Mouse (Mus musculus) adrenal gland, postnatal 10 days (tissue): ENCODE measurements around the gene Fam47c. TPM values are rescaled to one million over a fixed set of nuclear protein-coding genes. Genes with fewer than 3 reads are reported as not detected.

ENCODE experiments used
- DNase-seq: peaks from one replicate; pipeline ENCODE4 v3.0.0; 2021; ENCODE audit warnings: mixed read lengths
- long read RNA-seq, 2 experiments: library from polyadenylated mRNA; stranded (forward); transcript quantifications; one replicate each; pipeline ENCODE4 v2.0.0; 2021
- total RNA-seq, 2 experiments: library from RNA; stranded (reverse); gene quantifications; 2 replicates each; pipeline ENCODE4 v1.2.3; 2021

The Fam47c gene
- total RNA-seq = not detected
- long read RNA-seq, experiment 1 = 0 reads
- long read RNA-seq, experiment 2 = 0 reads

DNA sequence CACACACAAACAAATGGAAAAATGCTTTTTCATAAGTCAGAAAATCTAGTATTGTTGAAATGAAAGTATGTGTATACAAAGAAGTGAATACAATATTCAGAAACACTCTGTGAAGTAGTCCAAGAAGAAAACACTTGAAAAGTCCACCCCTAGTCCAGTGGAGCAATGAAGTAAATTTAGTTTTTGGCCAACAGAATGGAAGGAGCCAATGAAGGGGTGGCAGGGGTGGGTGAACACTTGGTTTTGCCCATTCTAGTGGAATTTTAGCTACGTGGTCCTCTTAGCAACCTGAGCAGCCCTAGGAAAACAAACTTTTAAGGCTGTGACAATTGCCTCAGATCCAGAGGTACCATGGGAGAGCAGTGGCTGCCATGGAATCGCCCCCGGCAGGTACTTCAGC, at the start of gene Fam47c:
Fam47c (plus strand) TSS at position 301 of the 400 bp plus-strand sequence.
- DNase-seq = no peak

DNA sequence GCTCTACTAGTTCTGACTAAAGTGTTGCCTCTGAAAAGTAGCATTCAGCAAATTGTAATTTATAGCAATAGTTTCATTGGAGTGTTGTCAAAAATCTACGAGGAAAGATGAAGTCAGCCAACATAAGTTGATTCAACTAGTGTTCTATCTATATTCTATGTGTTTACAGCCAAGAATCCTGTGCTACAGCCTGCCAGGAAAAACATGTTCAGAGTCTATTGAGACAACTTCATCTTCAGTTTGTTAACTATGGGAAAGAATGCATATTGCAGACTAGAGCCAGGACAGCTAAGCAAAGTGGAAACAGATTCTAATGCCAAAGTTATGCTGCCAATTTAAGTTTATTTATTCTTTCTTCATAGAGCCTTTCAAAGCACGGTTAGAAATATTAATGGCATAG, 31.8 kb downstream of the Fam47c start:
- no peak for DNase-seq

- DNase-seq = no peak
Measured at GRCm38 (mm10) chrX:78777078-78777477, 39.5 kb downstream of the Fam47c start.

Other genes starting within 250 kb of the Fam47c start
- 10 to 100 TPM in 1 of 2 experiments, 1 to 10 TPM in 1; 7.0 to 11.1 TPM for gene Prrg1, start 153.9 kb upstream of the Fam47c start, total RNA-seq